Mouse (Mus musculus) induced T-regulatory cell, adult 2 months (primary cell): ENCODE results near the gene Gfpt1.
"Not testable (repeated sequence)": the region's sequence is repeated elsewhere in the genome, so short reads cannot be mapped to it uniquely, and the experiment has no call there.

Experiments
- DNase-seq: peaks from one replicate; pipeline ENCODE4 v3.0.0-alpha.2; 2012; ENCODE audit warnings: low read depth

Gene Gfpt1

GRCm38 (mm10) chr6:87042004-87042336 lies 676 bp upstream of the Gfpt1 start:
- DNase-seq: no peak

- DNase-seq: no peak
Measured at GRCm38 (mm10) chr6:87043131-87043516, 478 bp downstream of the Gfpt1 start.

- DNase-seq: no peak
Measured at GRCm38 (mm10) chr6:87044895-87045294, 2.2 kb downstream of the Gfpt1 start.

- no peak for DNase-seq
Measured at GRCm38 (mm10) chr6:87045507-87045906, 2.9 kb downstream of the Gfpt1 start.

- DNase-seq: not testable (repeated sequence)
Measured at GRCm38 (mm10) chr6:87048712-87049111, 6.1 kb downstream of the Gfpt1 start.

- no peak for DNase-seq
Measured at GRCm38 (mm10) chr6:87051886-87052425, 9.3 kb downstream of the Gfpt1 start.

- no peak for DNase-seq
Measured at GRCm38 (mm10) chr6:87054193-87054592, 11.5 kb downstream of the Gfpt1 start.

GRCm38 (mm10) chr6:87059754-87060153 lies 17.1 kb downstream of the Gfpt1 start:
- no peak for DNase-seq

- no peak for DNase-seq
Measured at GRCm38 (mm10) chr6:87063586-87063985, 20.9 kb downstream of the Gfpt1 start.

- DNase-seq: no peak
Measured at GRCm38 (mm10) chr6:87068209-87068608, 25.6 kb downstream of the Gfpt1 start.

GRCm38 (mm10) chr6:87069195-87069900 lies 26.7 kb downstream of the Gfpt1 start:
- DNase-seq: peak; percentile 16

GRCm38 (mm10) chr6:87070641-87071040 lies 28.0 kb downstream of the Gfpt1 start:
- no peak for DNase-seq

- no peak for DNase-seq
Measured at GRCm38 (mm10) chr6:87072759-87073158, 30.1 kb downstream of the Gfpt1 start.

- no peak for DNase-seq
Measured at GRCm38 (mm10) chr6:87075092-87075685, 32.5 kb downstream of the Gfpt1 start.

GRCm38 (mm10) chr6:87079457-87079856 lies 36.8 kb downstream of the Gfpt1 start:
- no peak for DNase-seq

- no peak for DNase-seq
Measured at GRCm38 (mm10) chr6:87085026-87085425, 42.4 kb downstream of the Gfpt1 start.

- DNase-seq: no peak
Measured at GRCm38 (mm10) chr6:87088356-87088755, 45.7 kb downstream of the Gfpt1 start.

- DNase-seq: no peak
Measured at GRCm38 (mm10) chr6:87090877-87091276, 48.2 kb downstream of the Gfpt1 start.

- no peak for DNase-seq
Measured at GRCm38 (mm10) chr6:87092476-87092875, 49.8 kb downstream of the Gfpt1 start.

- not testable (repeated sequence) for DNase-seq
Measured at GRCm38 (mm10) chr6:87093631-87094030, 51.0 kb downstream of the Gfpt1 start.

GRCm38 (mm10) chr6:87099261-87099660 lies 56.6 kb downstream of the Gfpt1 start:
- DNase-seq: no peak

- peak; percentile 36 for DNase-seq
Measured at GRCm38 (mm10) chr6:87099671-87100296, 57.1 kb downstream of the Gfpt1 start.
